ENCODE assay signal across 9 mouse cellular contexts in genomic region chr12:113144001-113144756, GRCm38 (mm10). TPM values are rescaled to one million over a fixed set of nuclear protein-coding genes. Genes with fewer than 3 reads are reported as not detected.
DNase-seq lines count a peak whose midpoint lies in the region; ATAC-seq and TF ChIP-seq lines count a peak whose summit lies in the region.
"Had no signal": no experiment of that assay in that cellular context is flagged by ENCODE, and none has a peak within 500 bp of the region (broad histone marks: within the 10 kb centered on the region; RNA-seq: fewer than 3 reads in every experiment).

No protein-coding gene starts in this region.

- no peak overlapping the region for H3K27ac ChIP-seq in cerebellum, adult 2 months (ENCODE audit: insufficient read depth, low read length)
- H3K27ac ChIP-seq in neural tube, embryonic 11.5 days (ENCODE audit: low read depth, low read length), result no peak overlapping the region; the same call in 1 of the 2 replicates
- no peak overlapping the region for H3K27ac ChIP-seq in neural tube, embryonic 15.5 days (replicated peaks)
- no peak overlapping the region for H3K27ac ChIP-seq in embryonic fibroblast, embryonic 13.5 days (ENCODE audit: insufficient read depth, low read length)
- H3K27ac ChIP-seq in liver, embryonic 14.5 days, result no peak overlapping the region
- no peak overlapping the region for H3K27ac ChIP-seq in intestine, embryonic 15.5 days

- no peak overlapping the region for H3K4me2 ChIP-seq in neural tube, embryonic 11.5 days (ENCODE audit: low read depth)
- no peak overlapping the region; the same call in 1 of the 2 replicates for H3K4me2 ChIP-seq in neural tube, embryonic 15.5 days
- H3K4me2 ChIP-seq in liver, embryonic 14.5 days (ENCODE audit: low read depth), result no peak overlapping the region
- no peak overlapping the region for H3K4me2 ChIP-seq in intestine, embryonic 15.5 days (replicated peaks)

- TF ChIP-seq CTCF in cerebellum, adult 2 months (IDR thresholded peaks at IDR 0.05; ENCODE audit: borderline replicate concordance, insufficient read depth, low read depth, low read length), result peak; percentile 65; the same call in 1 of the 2 replicates
- TF ChIP-seq CTCF in embryonic fibroblast, embryonic 13.5 days (IDR thresholded peaks at IDR 0.05; ENCODE audit: borderline replicate concordance, insufficient read depth, low read length), result peak; percentile 46; the same call in 1 of the 2 replicates
- peak; percentile 91 for TF ChIP-seq CTCF in liver, embryonic 14.5 days (IDR thresholded peaks at IDR 0.05; ENCODE audit: low read depth)

- peaks cover 2% of the 10 kb centered on the region; the same call in 1 of the 2 replicates for H3K36me3 ChIP-seq in neural tube, embryonic 11.5 days (ENCODE audit: control insufficient read depth, insufficient read depth, low read length)
- H3K36me3 ChIP-seq in neural tube, embryonic 15.5 days, result peaks cover 21% of the 10 kb centered on the region
- no peaks in the 10 kb centered on the region for H3K36me3 ChIP-seq in liver, embryonic 14.5 days (replicated peaks; ENCODE audit: control insufficient read depth, insufficient read depth, low read depth)
- no peaks in the 10 kb centered on the region for H3K36me3 ChIP-seq in intestine, embryonic 15.5 days

- TF ChIP-seq POLR2A in cerebellum, adult 2 months (IDR thresholded peaks at IDR 0.05; ENCODE audit: borderline replicate concordance, insufficient read depth, low read length), result no peak
- TF ChIP-seq POLR2A in embryonic fibroblast, embryonic 13.5 days (IDR thresholded peaks at IDR 0.05; ENCODE audit: low read depth, low read length), result no peak

- TF ChIP-seq EP300 in liver, embryonic 14.5 days (IDR thresholded peaks at IDR 0.05; ENCODE audit: low read depth), result no peak

- H3K9me3 ChIP-seq in neural tube, embryonic 11.5 days (ENCODE audit: control insufficient read depth, low read length), result no peaks in the 10 kb centered on the region
- H3K9me3 ChIP-seq in neural tube, embryonic 15.5 days (replicated peaks), result no peaks in the 10 kb centered on the region
- H3K9me3 ChIP-seq in liver, embryonic 14.5 days (ENCODE audit: control insufficient read depth, low read length), result no peaks in the 10 kb centered on the region
- H3K9me3 ChIP-seq in intestine, embryonic 15.5 days, result no peaks in the 10 kb centered on the region

- H3K4me1 ChIP-seq in cerebellum, adult 2 months (ENCODE audit: control insufficient read depth, insufficient read depth, low read length), result peaks cover 21% of the 10 kb centered on the region
- H3K4me1 ChIP-seq in neural tube, embryonic 11.5 days (ENCODE audit: control insufficient read depth, insufficient read depth, low read length), result peaks cover 27% of the 10 kb centered on the region
- H3K4me1 ChIP-seq in neural tube, embryonic 15.5 days, result peaks cover 68% of the 10 kb centered on the region
- H3K4me1 ChIP-seq in embryonic fibroblast, embryonic 13.5 days (ENCODE audit: control insufficient read depth, insufficient read depth, low read length), result peaks cover 2% of the 10 kb centered on the region; the same call in 1 of the 2 replicates
- peaks cover 21 to 25% of the 10 kb centered on the region in 2 experiments for H3K4me1 ChIP-seq in liver, embryonic 14.5 days (replicated peaks; ENCODE audit: control insufficient read depth in 2 of 2, insufficient read depth in 2 of 2, low read length in 1 of 2)
- H3K4me1 ChIP-seq in intestine, embryonic 15.5 days (replicated peaks), result peaks cover 68% of the 10 kb centered on the region

- 83% methylated on average over 20 of the region's 20 CpGs for WGBS in cerebellum, adult 2 months
- whole genome bisulfite sequencing in neural tube, embryonic 11.5 days, result 73% methylated on average over 20 of the region's 20 CpGs
- 79% methylated on average over 20 of the region's 20 CpGs for WGBS in neural tube, embryonic 15.5 days
- 63% methylated on average over 20 of the region's 20 CpGs for WGBS in liver, embryonic 14.5 days (ENCODE audit: insufficient replicate concordance)
- 84% methylated on average over 20 of the region's 20 CpGs for WGBS in intestine, embryonic 15.5 days

- no peaks in the 10 kb centered on the region for H3K27me3 ChIP-seq in cerebellum, adult 2 months (ENCODE audit: control insufficient read depth, insufficient read depth, low read length)
- H3K27me3 ChIP-seq in neural tube, embryonic 11.5 days (ENCODE audit: control insufficient read depth, insufficient read depth, low read length), result 0 out of 2 replicates have a peak, but pooled peaks cover 10% of the 10 kb centered on the region
- peaks cover 4% of the 10 kb centered on the region; the same call in 1 of the 2 replicates for H3K27me3 ChIP-seq in neural tube, embryonic 15.5 days (replicated peaks)
- peaks cover 29% of the 10 kb centered on the region for H3K27me3 ChIP-seq in liver, embryonic 14.5 days (ENCODE audit: control insufficient read depth, insufficient read depth, low read length)
- peaks cover 16% of the 10 kb centered on the region; the same call in 1 of the 2 replicates for H3K27me3 ChIP-seq in intestine, embryonic 15.5 days (replicated peaks)
- H3K27me3 ChIP-seq: Patski had no signal

- peak; percentile 37 to 49 for DNase-seq in cerebellum, adult 2 months
- DNase-seq in neural tube, embryonic 11.5 days (ENCODE audit: low spot score), result peak; percentile 31
- DNase-seq in liver, embryonic 14.5 days (ENCODE audit: low read depth in 3 of 3, low spot score in 3 of 3), result no peak
- DNase-seq in thymus, postnatal 36 days, result peak; percentile 49 to 55

- H3K4me3 ChIP-seq in cerebellum, adult 2 months (replicated peaks; ENCODE audit: insufficient read depth, low read depth, low read length), result no peak overlapping the region
- H3K4me3 ChIP-seq in neural tube, embryonic 11.5 days (ENCODE audit: low read depth, low read length), result no peak overlapping the region
- H3K4me3 ChIP-seq in neural tube, embryonic 15.5 days (replicated peaks), result no peak overlapping the region
- H3K4me3 ChIP-seq in embryonic fibroblast, embryonic 13.5 days (ENCODE audit: insufficient read depth, low read length), result no peak overlapping the region
- H3K4me3 ChIP-seq in liver, embryonic 14.5 days (ENCODE audit: insufficient read depth in 1 of 2, low read depth in 2 of 2, low read length in 2 of 2), result no peak overlapping the region
- no peak overlapping the region for H3K4me3 ChIP-seq in intestine, embryonic 15.5 days (replicated peaks)

- H3K9ac ChIP-seq in neural tube, embryonic 11.5 days (ENCODE audit: low read length), result no peak overlapping the region
- H3K9ac ChIP-seq in neural tube, embryonic 15.5 days (replicated peaks), result no peak overlapping the region
- H3K9ac ChIP-seq in liver, embryonic 14.5 days (replicated peaks), result no peak overlapping the region
- no peak overlapping the region for H3K9ac ChIP-seq in intestine, embryonic 15.5 days

- no peak for ATAC-seq in cerebellum, adult (ENCODE audit: insufficient number of reproducible peaks, low FRiP score, low TSS enrichment)
- ATAC-seq in neural tube, embryonic 11.5 days (ENCODE audit: insufficient read depth, low FRiP score, low TSS enrichment), result no peak
- ATAC-seq in neural tube, embryonic 15.5 days (ENCODE audit: low FRiP score), result no peak
- no peak for ATAC-seq in liver, embryonic 14.5 days (ENCODE audit: insufficient read depth)
- no peak for ATAC-seq in intestine, embryonic 15.5 days
- ATAC-seq: Patski had no signal

RNA-seq across cellular contexts. Expression of gene Crip1, which starts 1.9 kb away (rescaled TPM):
- 44.5 and 55.5 TPM in 2 replicates for polyA plus RNA-seq in cerebellum, adult 2 months (2012; rRNA removed)
- polyA plus RNA-seq in neural tube, embryonic 11.5 days (2014; fragmentation: Nextera tagmentation; extraction: Ambion mirVana), result 53.3 and 58.2 TPM in 2 replicates
- polyA plus RNA-seq in neural tube, embryonic 15.5 days (2015; fragmentation: Nextera tagmentation; extraction: Ambion mirVana), result 53.4 and 404 TPM in 2 replicates
- 75.5 and 79.9 TPM in 2 replicates for polyA plus RNA-seq in embryonic fibroblast, embryonic 13.5 days (2011; ENCODE audit: insufficient read length, low read depth, missing spikeins)
- 41.5 and 87.7 TPM in 2 replicates for polyA plus RNA-seq in liver, embryonic 14.5 days (2012; rRNA removed)
- polyA plus RNA-seq in liver, embryonic 14.5 days (2014; fragmentation: Nextera tagmentation; extraction: Ambion mirVana), result 100.0 and 101 TPM in 2 replicates
- 426 and 430 TPM in 2 replicates for polyA plus RNA-seq in intestine, embryonic 15.5 days (2015; fragmentation: Nextera tagmentation; extraction: Ambion mirVana)

RNA-seq across cellular contexts. Expression of gene Crip2, which starts 4.1 kb away (rescaled TPM):
- polyA plus RNA-seq in cerebellum, adult 2 months (2012; rRNA removed), result 66.2 and 67.0 TPM in 2 replicates
- polyA plus RNA-seq in neural tube, embryonic 11.5 days (2014; fragmentation: Nextera tagmentation; extraction: Ambion mirVana), result 198 and 211 TPM in 2 replicates
- polyA plus RNA-seq in neural tube, embryonic 15.5 days (2015; fragmentation: Nextera tagmentation; extraction: Ambion mirVana), result 259 and 289 TPM in 2 replicates
- polyA plus RNA-seq in embryonic fibroblast, embryonic 13.5 days (2011; ENCODE audit: insufficient read length, low read depth, missing spikeins), result 52.9 and 129 TPM in 2 replicates
- polyA plus RNA-seq in liver, embryonic 14.5 days (2012; rRNA removed), result 29.3 and 37.4 TPM in 2 replicates
- 35.0 and 38.1 TPM in 2 replicates for polyA plus RNA-seq in liver, embryonic 14.5 days (2014; fragmentation: Nextera tagmentation; extraction: Ambion mirVana)
- polyA plus RNA-seq in intestine, embryonic 15.5 days (2015; fragmentation: Nextera tagmentation; extraction: Ambion mirVana), result 122 and 130 TPM in 2 replicates

RNA-seq across cellular contexts. Expression of gene Tedc1, which starts 12.0 kb away (rescaled TPM):
- polyA plus RNA-seq in cerebellum, adult 2 months (2012; rRNA removed), result 1.1 and 1.6 TPM in 2 replicates
- 30.6 and 36.0 TPM in 2 replicates for polyA plus RNA-seq in neural tube, embryonic 11.5 days (2014; fragmentation: Nextera tagmentation; extraction: Ambion mirVana)
- 19.6 and 36.6 TPM in 2 replicates for polyA plus RNA-seq in neural tube, embryonic 15.5 days (2015; fragmentation: Nextera tagmentation; extraction: Ambion mirVana)
- 10.1 and 12.2 TPM in 2 replicates for polyA plus RNA-seq in embryonic fibroblast, embryonic 13.5 days (2011; ENCODE audit: insufficient read length, low read depth, missing spikeins)
- polyA plus RNA-seq in liver, embryonic 14.5 days (2012; rRNA removed), result 8.2 and 12.0 TPM in 2 replicates
- 6.4 and 6.8 TPM in 2 replicates for polyA plus RNA-seq in liver, embryonic 14.5 days (2014; fragmentation: Nextera tagmentation; extraction: Ambion mirVana)
- polyA plus RNA-seq in intestine, embryonic 15.5 days (2015; fragmentation: Nextera tagmentation; extraction: Ambion mirVana), result 25.3 and 25.5 TPM in 2 replicates

RNA-seq across cellular contexts. Expression of gene Tmem121, which starts 41.6 kb away (rescaled TPM):
- polyA plus RNA-seq in cerebellum, adult 2 months (2012; rRNA removed), result 30.9 and 31.3 TPM in 2 replicates
- polyA plus RNA-seq in neural tube, embryonic 11.5 days (2014; fragmentation: Nextera tagmentation; extraction: Ambion mirVana), result 13.2 and 13.7 TPM in 2 replicates
- polyA plus RNA-seq in neural tube, embryonic 15.5 days (2015; fragmentation: Nextera tagmentation; extraction: Ambion mirVana), result 47.2 and 52.2 TPM in 2 replicates
- polyA plus RNA-seq in embryonic fibroblast, embryonic 13.5 days (2011; ENCODE audit: insufficient read length, low read depth, missing spikeins), result 7.2 and 8.3 TPM in 2 replicates
- polyA plus RNA-seq in liver, embryonic 14.5 days (2012; rRNA removed), result 0.29 and 0.54 TPM in 2 replicates
- 0.11 TPM in 1 of 2 replicates, not detected in the other for polyA plus RNA-seq in liver, embryonic 14.5 days (2014; fragmentation: Nextera tagmentation; extraction: Ambion mirVana)
- polyA plus RNA-seq in intestine, embryonic 15.5 days (2015; fragmentation: Nextera tagmentation; extraction: Ambion mirVana), result 6.7 and 7.5 TPM in 2 replicates

RNA-seq across cellular contexts. Expression of gene Mta1, which starts 46.1 kb away (rescaled TPM):
- 60.4 and 61.4 TPM in 2 replicates for polyA plus RNA-seq in cerebellum, adult 2 months (2012; rRNA removed)
- polyA plus RNA-seq in neural tube, embryonic 11.5 days (2014; fragmentation: Nextera tagmentation; extraction: Ambion mirVana), result 21.5 and 21.9 TPM in 2 replicates
- 14.3 and 15.0 TPM in 2 replicates for polyA plus RNA-seq in neural tube, embryonic 15.5 days (2015; fragmentation: Nextera tagmentation; extraction: Ambion mirVana)
- 83.2 and 86.5 TPM in 2 replicates for polyA plus RNA-seq in embryonic fibroblast, embryonic 13.5 days (2011; ENCODE audit: insufficient read length, low read depth, missing spikeins)
- 22.4 and 22.6 TPM in 2 replicates for polyA plus RNA-seq in liver, embryonic 14.5 days (2012; rRNA removed)
- 4.7 and 6.3 TPM in 2 replicates for polyA plus RNA-seq in liver, embryonic 14.5 days (2014; fragmentation: Nextera tagmentation; extraction: Ambion mirVana)
- 11.3 and 11.5 TPM in 2 replicates for polyA plus RNA-seq in intestine, embryonic 15.5 days (2015; fragmentation: Nextera tagmentation; extraction: Ambion mirVana)

Comparison
In these comparisons a context has a peak if more than half of its experiments do, and no peak if none do; other contexts are left out.
1. DNase-seq: peak in cerebellum, adult 2 months (2 of 2), neural tube, embryonic 11.5 days (single experiment) and thymus, postnatal 36 days (2 of 2); none in liver, embryonic 14.5 days (0 of 3).
2. Peak in every context shown above with its lines, with median percentiles within 50 percentile points of each other: CTCF ChIP-seq.